In the genomic region with DNA sequence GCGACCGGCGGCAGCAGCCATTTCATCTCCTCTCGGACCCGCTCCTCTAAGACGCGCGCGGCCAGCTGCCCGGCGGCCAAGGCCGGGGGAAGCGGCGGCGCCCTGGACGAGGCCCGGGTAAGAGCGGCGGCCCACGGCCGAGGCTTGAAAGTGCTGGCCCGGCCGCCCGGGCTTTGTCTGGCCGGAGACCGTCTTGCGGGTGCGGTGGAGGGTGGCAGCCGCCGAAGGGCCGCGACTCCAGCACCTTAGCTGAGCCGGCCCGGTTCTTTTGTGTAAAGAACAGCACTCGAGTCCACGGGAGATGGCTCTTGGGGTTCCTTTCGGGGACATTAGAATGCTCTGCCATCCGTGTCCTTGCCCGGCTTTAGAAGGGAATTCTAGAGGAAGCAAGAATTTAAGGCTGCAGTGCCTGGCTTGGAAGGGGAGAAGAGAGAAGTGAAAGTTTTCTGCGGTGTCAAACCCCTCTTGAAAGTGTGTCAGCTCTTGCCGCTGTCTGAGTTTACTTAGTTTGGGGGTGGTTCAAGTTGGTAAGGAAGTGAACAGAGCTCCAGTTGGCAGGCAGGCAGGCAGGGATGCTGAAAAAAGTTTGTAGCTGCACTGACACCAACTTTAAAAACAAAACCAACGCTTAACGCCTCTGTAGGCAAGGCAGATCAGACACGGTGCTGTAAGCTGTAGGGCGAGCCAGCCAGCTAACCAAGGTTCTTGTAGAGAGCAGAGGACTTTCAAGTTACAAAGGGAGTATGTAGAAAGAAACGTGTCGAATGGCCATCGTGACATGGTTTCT, we compare ENCODE assay signal across 7 mouse cellular contexts. TPM values are rescaled to one million over a fixed set of nuclear protein-coding genes. Genes with fewer than 3 reads are reported as not detected.
DNase-seq lines count a peak whose midpoint lies in the region; ATAC-seq and TF ChIP-seq lines count a peak whose summit lies in the region.

No protein-coding gene starts in this region.

- H3K9ac ChIP-seq in intestine, embryonic 15.5 days, result peak overlapping the region; percentile 100
- peak overlapping the region; percentile 100 for H3K9ac ChIP-seq in midbrain, embryonic 11.5 days (ENCODE audit: low read length)

- intact Hi-C loops in left cerebral cortex, postnatal 4 days (cut with DNase I), result no loop called here

- H3K36me3 ChIP-seq in intestine, embryonic 15.5 days, result no peaks in the 10 kb centered on the region
- no peaks in the 10 kb centered on the region for H3K36me3 ChIP-seq in midbrain, embryonic 11.5 days (ENCODE audit: control insufficient read depth, insufficient read depth, low read length)
- H3K36me3 ChIP-seq in small intestine, adult 2 months (ENCODE audit: control insufficient read depth, insufficient read depth, low read length), result no peaks in the 10 kb centered on the region

- no peaks in the 10 kb centered on the region for H3K27me3 ChIP-seq in intestine, embryonic 15.5 days (replicated peaks)
- H3K27me3 ChIP-seq in midbrain, embryonic 11.5 days (ENCODE audit: control insufficient read depth, insufficient read depth, low read length), result no peaks in the 10 kb centered on the region
- H3K27me3 ChIP-seq in small intestine, adult 2 months (ENCODE audit: control insufficient read depth, insufficient read depth, low read length), result no peaks in the 10 kb centered on the region

- WGBS in intestine, embryonic 15.5 days, result under 1% methylated on average over 48 of the region's 48 CpGs
- under 1% methylated on average over 45 of the region's 48 CpGs for WGBS in midbrain, embryonic 11.5 days
- under 1% methylated on average over 48 of the region's 48 CpGs for WGBS in small intestine, adult 2 months

- H3K27ac ChIP-seq in intestine, embryonic 15.5 days, result peak overlapping the region; percentile 98
- H3K27ac ChIP-seq in midbrain, embryonic 11.5 days (ENCODE audit: low read depth, low read length), result peak overlapping the region; percentile 93
- peak overlapping the region; percentile 87 for H3K27ac ChIP-seq in small intestine, adult 2 months (ENCODE audit: insufficient read depth, low read depth, low read length)

- H3K4me3 ChIP-seq in intestine, embryonic 15.5 days (replicated peaks), result peak overlapping the region; percentile 74
- H3K4me3 ChIP-seq in midbrain, embryonic 11.5 days (ENCODE audit: low read depth, low read length), result peak overlapping the region; percentile 96
- H3K4me3 ChIP-seq in small intestine, adult 2 months (ENCODE audit: low read depth, low read length), result peak overlapping the region; percentile 90

- peak overlapping the region; percentile 59 for H3K4me2 ChIP-seq in intestine, embryonic 15.5 days (replicated peaks)
- H3K4me2 ChIP-seq in midbrain, embryonic 11.5 days, result peak overlapping the region; percentile 71

- ATAC-seq in intestine, embryonic 15.5 days, result peak; percentile 65
- peak; percentile 68 for ATAC-seq in midbrain, embryonic 11.5 days (ENCODE audit: low FRiP score)

- DNase-seq in adrenal gland, adult (ENCODE audit: inconsistent age in 2 of 2, low spot score in 1 of 2), result peak; percentile 79 to 93
- peak; percentile 38 for DNase-seq in embryo, embryonic 11.5 days (ENCODE audit: low read depth, low spot score)
- peak; percentile 38 to 60 for DNase-seq in gastrocnemius, postnatal 4 days (ENCODE audit: low spot score in 2 of 2)
- DNase-seq in left cerebral cortex, postnatal 4 days, result peak; percentile 15
- DNase-seq in midbrain, embryonic 11.5 days (ENCODE audit: low spot score, missing footprints), result peak; percentile 98

- H3K9me3 ChIP-seq in intestine, embryonic 15.5 days, result no peaks in the 10 kb centered on the region
- H3K9me3 ChIP-seq in midbrain, embryonic 11.5 days (ENCODE audit: control insufficient read depth, low read length), result no peaks in the 10 kb centered on the region

- no peaks in the 10 kb centered on the region for H3K4me1 ChIP-seq in intestine, embryonic 15.5 days (replicated peaks)
- peaks cover 7% of the 10 kb centered on the region for H3K4me1 ChIP-seq in midbrain, embryonic 11.5 days (ENCODE audit: control insufficient read depth, insufficient read depth, low read length)
- H3K4me1 ChIP-seq in small intestine, adult 2 months (ENCODE audit: control insufficient read depth, insufficient read depth, insufficient read length, low read length), result peaks cover 6% of the 10 kb centered on the region; the same call in 1 of the 2 replicates

- TF ChIP-seq POLR2A in small intestine, adult 2 months (IDR thresholded peaks at IDR 0.05; ENCODE audit: low read depth, low read length), result no peak

- no peak for TF ChIP-seq CTCF in small intestine, adult 2 months (IDR thresholded peaks at IDR 0.05; ENCODE audit: extremely low read depth, insufficient read length, insufficient replicate concordance, low read depth, low read length)

RNA-seq across cellular contexts. Expression of gene Atad2b, which starts 0.8 kb away (rescaled TPM):
- 10 to 100 TPM; 30.4 to 35.2 TPM for total RNA-seq in gastrocnemius, postnatal 4 days (2021)
- 7.7 and 9.4 TPM in 2 replicates for polyA plus RNA-seq in intestine, embryonic 15.5 days (2015; fragmentation: Nextera tagmentation; extraction: Ambion mirVana)
- 10 to 100 TPM; 37.7 to 44.2 TPM for total RNA-seq in left cerebral cortex, postnatal 4 days (2021)
- 20.4 and 22.3 TPM in 2 replicates for polyA plus RNA-seq in midbrain, embryonic 11.5 days (2014; fragmentation: Nextera tagmentation; extraction: Ambion mirVana)
- polyA plus RNA-seq in small intestine, adult 2 months (2012; rRNA removed), result 4.7 and 19.7 TPM in 2 replicates

RNA-seq across cellular contexts. Expression of gene Ubxn2a, which starts 10.5 kb away (rescaled TPM):
- total RNA-seq in gastrocnemius, postnatal 4 days (2021), result 10 to 100 TPM; 31.9 to 36.7 TPM
- 33.8 and 35.3 TPM in 2 replicates for polyA plus RNA-seq in intestine, embryonic 15.5 days (2015; fragmentation: Nextera tagmentation; extraction: Ambion mirVana)
- total RNA-seq in left cerebral cortex, postnatal 4 days (2021), result 10 to 100 TPM; 29.4 to 30.5 TPM
- 20.3 and 23.7 TPM in 2 replicates for polyA plus RNA-seq in midbrain, embryonic 11.5 days (2014; fragmentation: Nextera tagmentation; extraction: Ambion mirVana)
- 3.4 and 12.2 TPM in 2 replicates for polyA plus RNA-seq in small intestine, adult 2 months (2012; rRNA removed)

RNA-seq across cellular contexts. Expression of gene Mfsd2b, which starts 43.8 kb away (rescaled TPM):
- 1 to 10 TPM in 1 of 2 experiments, under 1 TPM in 1; 0.65 to 1.3 TPM for total RNA-seq in gastrocnemius, postnatal 4 days (2021)
- 1.1 and 1.4 TPM in 2 replicates for polyA plus RNA-seq in intestine, embryonic 15.5 days (2015; fragmentation: Nextera tagmentation; extraction: Ambion mirVana)
- 1 to 10 TPM; 1.6 to 1.9 TPM for total RNA-seq in left cerebral cortex, postnatal 4 days (2021)
- 3.6 and 4.1 TPM in 2 replicates for polyA plus RNA-seq in midbrain, embryonic 11.5 days (2014; fragmentation: Nextera tagmentation; extraction: Ambion mirVana)
- 1.7 and 6.1 TPM in 2 replicates for polyA plus RNA-seq in small intestine, adult 2 months (2012; rRNA removed)

Comparison
In these comparisons a context has a peak if more than half of its experiments do, and no peak if none do; other contexts are left out.
1. Peak in every context shown above with its lines: DNase-seq, ATAC-seq, H3K4me3 ChIP-seq and H3K27ac ChIP-seq.
2. DNase-seq: peak in every context shown above with its lines; median percentile 98 in midbrain, embryonic 11.5 days; 86 in adrenal gland, adult; 49 in gastrocnemius, postnatal 4 days; 38 in embryo, embryonic 11.5 days; 15 in left cerebral cortex, postnatal 4 days.